Mouse (Mus musculus) left cerebral cortex, postnatal 10 days (tissue): ENCODE results near the gene Pxylp1. TPM values are rescaled to one million over a fixed set of nuclear protein-coding genes. Genes with fewer than 3 reads are reported as not detected.

Experiments
- DNase-seq, 2 experiments: peaks; one replicate each; pipeline ENCODE4 v3.0.0; 2021 to 2022; ENCODE audit warnings: low spot score in 2 of 2, mixed read lengths in 1 of 2; ENCODE audit errors: extremely low spot score in 1 of 2
- intact Hi-C: fragments of 180-260 bp; cut with DNase I; formaldehyde crosslinking; loops from one replicate; pipeline ENCODE4 v1.15.1; 2025
- total RNA-seq, 2 experiments: library from RNA; stranded (reverse); gene quantifications; 2 replicates each; pipeline ENCODE4 v1.2.3; 2021

The Pxylp1 gene
- total RNA-seq, 2 experiments from 2014 or later = 15.0 to 16.0 TPM

DNA sequence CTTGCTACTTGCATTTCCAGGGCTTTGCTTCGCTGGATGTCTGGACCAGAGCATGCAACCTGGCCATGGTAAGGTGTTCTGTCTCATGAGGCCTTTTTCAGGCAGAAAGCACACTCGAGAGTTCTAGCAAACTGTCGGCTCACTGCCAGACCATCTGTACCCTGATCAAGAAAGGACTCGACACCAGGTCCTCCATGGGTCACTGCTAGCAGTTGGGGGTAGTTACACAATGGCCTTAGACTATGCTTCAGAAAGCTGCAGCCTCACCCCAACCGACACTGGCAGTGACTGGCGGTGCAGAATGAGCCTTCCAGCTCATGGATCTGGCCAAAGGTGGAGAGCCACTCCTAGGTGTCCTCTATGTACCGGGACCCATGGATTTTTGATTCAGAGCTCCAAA lies 25.3 kb downstream of the Pxylp1 start:
- intact Hi-C loops = no loop called here
- DNase-seq = no peak

DNA sequence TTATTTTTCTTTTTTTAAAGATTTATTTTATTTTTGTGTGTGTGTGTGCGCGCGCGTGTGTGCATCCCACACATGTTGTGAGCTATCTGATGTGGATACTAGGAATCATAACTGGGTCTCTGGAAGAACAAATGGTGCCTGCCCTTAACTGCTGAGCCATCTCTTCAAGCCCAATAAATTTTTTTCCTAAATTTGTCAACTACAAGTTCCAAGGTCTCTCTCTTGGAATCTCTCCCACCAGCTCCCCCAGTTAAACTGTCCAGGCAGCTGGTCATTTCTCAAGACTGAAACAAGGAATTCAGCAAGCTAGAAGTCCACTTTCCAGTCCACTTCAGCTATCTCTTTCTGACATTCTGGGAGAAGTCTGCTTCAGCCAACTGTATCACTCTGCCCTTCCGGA lies 26.3 kb downstream of the Pxylp1 start:
- intact Hi-C loops = no loop called here
- no peak for DNase-seq

DNA sequence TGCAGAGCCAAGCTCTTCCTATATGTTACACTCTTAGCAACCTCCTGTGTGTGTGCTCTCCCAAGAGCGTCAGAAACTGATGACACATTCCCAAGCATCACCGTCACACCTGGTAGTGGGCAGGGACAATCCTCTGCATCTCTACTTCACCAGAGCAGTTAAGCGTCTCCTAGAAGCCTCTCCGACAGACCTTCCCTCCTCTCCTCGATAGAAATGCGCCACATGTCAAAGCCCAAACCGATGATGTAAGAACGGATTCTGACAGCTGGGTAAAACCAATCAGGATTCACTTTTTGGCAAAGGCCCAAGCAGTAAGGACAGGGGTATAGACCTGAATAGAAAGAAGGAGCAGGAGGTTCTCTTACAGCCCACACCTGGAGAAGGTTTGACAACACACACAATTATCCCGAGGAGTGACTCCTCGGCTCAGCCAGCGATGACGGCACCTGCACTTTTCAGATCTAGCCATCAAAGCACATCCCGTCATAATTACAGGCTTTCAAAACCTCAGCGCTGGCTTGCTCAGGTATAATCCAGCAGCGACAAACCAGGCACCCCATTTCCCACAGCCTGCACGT lies 26.9 kb downstream of the Pxylp1 start:
- DNase-seq = no peak
- intact Hi-C loops = no loop called here

DNA sequence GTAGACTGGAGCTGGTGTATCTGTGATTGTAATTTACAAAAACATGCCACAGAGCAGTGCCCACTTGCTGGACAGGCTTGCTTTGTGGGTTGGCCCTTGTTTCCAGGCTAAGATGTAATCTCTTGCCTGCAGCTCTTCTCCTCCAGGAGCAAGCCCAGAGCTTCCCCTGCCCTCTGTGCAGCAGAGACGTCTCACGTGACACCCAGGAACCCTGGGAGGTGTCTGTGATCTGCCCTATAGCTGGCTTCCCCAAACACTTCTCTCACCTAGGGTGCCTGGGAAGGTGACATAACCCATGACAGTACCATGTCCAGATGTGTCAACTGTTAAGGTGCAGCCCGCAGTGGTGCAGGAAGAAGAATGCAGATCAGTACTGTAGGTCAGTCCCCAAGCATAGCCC lies 28.9 kb downstream of the Pxylp1 start:
- no peak for DNase-seq
- intact Hi-C loops = no loop called here

DNA sequence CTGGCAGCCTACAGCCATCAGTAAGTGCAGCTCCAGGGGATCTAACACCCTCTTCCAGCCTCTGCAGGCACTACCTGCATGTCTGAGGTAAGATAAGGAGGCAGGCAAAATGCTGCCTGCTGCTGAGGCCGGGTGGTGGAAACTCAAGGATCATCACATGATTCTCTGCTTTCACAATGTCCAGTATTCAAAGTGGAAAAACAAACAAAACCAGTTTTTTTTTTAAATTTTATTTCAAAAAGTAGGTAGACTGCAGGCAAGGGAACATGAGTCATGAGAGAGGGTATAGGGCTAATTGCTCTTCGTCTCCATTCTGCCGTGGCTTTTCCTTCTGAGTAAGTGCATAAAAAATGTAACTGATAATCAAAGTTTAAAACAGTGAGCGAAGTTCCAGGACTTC lies 29.6 kb downstream of the Pxylp1 start:
- no peak for DNase-seq
- intact Hi-C loops = no loop called here

DNA sequence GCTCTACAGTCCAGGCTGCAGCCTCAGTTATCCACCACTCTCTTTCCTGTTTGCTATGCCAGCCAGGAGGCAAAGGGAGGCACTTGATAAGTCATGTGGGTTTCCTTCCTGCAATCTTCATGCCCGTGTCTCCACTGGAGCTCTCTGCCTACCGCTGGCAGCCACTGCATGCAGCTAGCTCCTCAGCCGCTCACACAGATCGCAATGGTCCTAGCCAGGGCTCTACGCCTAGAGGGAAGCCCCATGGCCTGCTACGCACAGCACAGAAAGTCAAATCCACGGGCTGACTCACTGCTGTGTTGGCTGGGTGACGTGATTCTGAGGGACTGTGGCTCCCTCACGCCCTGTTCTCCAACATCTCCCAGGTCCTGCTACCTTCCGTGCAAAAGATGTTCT lies 31.4 kb downstream of the Pxylp1 start:
- DNase-seq = no peak
- intact Hi-C loops = no loop called here

DNA sequence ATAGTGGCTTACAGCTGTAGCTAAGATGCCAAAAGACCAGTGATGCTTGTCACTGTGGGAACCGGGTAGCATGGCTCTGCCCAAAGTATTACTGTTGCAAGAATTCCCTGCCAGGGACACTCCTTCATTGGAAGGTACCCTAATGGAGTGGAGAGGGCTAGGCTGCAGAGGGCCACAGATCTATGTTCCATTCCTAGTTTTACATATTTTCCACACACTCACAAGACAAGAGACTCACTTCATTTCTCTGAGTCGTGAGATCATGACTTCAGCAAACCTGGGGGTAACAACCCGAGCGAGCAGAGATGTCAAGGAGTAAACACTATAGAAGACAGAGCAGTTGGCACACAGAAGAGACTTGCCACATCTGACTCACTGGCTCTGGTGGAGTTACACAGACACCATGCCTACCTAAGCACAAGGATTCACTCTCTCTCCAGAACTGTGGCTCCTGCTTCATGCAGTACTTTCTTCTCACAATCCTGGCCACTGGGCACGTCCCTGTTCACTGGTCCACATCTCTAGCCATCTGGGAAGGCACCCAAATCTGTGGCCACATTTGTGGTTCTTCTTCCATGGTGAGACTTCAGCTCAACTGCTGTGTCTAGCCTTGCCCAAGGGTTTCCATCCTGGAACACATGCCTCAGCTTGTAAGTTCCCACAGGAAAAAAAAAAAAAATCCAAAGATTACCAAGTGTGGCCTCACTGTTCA lies 31.9 kb downstream of the Pxylp1 start:
- no peak for DNase-seq
- intact Hi-C loops = no loop called here

DNA sequence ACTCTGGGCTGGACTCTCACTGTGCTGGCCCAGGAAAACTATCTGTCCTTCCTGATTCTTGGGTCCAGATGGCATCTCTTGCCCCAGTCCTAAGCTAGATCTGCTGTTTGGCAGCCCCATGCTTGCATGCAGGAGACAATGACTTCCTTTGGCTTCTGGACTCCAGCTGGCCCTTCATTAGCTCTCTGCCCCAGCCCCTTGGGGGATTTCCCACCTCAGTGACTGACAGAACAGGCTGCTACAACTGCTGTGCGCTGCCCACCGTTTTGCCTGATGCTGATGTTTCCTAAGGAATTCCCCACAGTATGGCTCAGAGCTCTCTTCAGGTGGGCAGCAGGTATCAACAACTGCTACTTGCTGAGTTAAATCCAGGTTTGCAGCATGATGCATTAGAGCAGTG lies 33.4 kb downstream of the Pxylp1 start:
- intact Hi-C loops = no loop called here
- no peak for DNase-seq

DNA sequence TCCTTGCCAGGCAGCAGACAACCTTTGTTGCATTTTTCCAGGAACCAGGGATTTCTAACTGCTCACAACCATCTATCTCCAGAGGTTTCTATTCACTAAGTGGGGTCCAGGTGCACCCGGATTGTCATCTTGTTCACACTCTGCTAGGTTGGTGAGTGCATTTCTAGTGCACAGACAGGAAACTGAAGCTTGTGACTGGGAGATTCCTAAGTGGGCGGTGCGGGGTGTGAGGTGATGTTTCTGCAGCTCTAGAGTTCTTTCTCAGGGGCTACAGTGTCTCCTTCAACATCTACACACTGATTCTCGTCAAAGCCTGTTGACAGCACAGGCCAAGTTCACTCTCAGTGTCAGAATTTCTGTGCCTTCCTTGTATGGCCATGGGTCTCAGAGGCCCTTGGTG lies 34.6 kb downstream of the Pxylp1 start:
- DNase-seq = no peak
- intact Hi-C loops = no loop called here

DNA sequence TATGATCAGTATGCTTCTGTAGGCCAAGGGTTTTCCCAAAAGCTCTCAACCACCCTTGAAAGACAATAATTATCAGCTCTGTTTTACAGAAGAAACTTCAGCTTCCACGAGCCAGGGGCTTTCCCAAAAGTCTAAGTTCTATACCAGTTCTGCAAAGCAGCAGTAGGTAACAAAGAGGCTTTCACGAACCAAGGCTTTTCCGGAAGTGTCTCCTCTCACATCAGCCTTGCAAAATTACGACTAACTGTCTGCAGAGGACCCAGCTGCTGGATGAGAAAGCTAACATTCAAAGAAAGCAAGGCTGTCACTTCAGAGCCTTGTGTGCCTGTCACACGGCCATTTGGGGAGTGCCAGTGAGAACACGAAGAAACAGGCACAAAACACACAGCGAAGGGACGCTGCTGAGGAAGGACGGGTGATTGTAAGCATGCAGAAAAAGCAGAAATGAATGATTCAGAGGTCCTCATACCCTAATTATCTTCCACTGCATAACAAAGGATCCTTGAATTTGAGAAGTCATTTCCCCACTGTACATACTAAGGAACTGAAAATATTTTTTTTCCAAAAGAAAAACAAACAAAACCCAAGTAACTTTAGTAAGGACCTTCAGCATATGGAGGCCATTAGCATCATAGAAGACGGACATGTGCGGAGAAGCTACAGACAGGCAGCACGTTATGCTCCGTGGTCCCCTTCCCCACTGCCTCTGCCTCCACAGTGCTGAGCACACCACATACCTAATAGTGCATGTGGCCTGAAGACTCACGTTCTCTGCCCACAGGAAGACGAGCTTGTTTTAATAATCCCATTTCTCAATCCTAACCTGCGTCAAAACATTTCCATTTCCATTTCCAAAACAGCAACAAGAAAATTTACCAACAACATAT lies 38.9 kb downstream of the Pxylp1 start:
- intact Hi-C loops = no loop called here
- DNase-seq = no peak

DNA sequence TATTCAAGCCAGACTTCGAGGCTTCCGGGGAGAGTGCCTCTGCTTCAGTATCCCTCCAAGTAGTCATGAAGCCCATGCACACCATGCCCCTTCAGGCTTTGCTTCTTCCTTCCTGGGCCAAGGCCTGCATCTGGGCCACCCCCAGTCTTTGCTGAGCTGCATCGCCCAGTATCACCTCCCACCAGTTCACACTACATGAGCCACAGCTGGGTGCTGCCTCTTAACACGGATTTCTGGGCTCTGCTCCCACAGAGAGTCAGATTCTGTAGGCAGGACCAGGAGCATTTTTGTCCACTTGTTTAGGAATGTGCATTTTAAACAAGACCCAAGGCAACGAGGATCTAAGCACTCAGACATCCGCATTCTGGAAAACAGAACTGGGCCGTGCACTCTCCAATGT lies 40.8 kb downstream of the Pxylp1 start:
- intact Hi-C loops = no loop called here

DNA sequence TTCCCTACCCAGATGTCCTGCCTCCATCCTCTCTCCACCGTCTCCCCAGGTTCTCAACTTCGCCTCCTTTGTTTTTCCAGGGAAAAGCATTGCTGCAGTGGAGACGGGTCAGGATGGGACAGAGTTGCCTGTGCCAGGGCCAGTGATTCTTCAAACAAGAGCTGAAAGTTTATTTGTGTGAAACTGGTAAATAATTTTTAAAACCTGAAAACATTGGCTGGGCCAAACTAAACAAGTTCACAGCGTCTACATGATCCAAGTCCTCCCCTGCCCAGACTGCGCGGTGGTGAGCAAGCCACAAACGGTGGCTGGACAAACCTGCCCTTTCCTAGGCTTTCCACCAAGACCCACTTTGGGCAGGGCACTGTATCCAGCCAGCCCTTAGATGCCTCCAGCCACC lies 41.4 kb downstream of the Pxylp1 start:
- no peak for DNase-seq
- intact Hi-C loops = no loop called here

More for the DNA sequence above, 40.8 kb downstream of the Pxylp1 start:
- DNase-seq = no peak

DNA sequence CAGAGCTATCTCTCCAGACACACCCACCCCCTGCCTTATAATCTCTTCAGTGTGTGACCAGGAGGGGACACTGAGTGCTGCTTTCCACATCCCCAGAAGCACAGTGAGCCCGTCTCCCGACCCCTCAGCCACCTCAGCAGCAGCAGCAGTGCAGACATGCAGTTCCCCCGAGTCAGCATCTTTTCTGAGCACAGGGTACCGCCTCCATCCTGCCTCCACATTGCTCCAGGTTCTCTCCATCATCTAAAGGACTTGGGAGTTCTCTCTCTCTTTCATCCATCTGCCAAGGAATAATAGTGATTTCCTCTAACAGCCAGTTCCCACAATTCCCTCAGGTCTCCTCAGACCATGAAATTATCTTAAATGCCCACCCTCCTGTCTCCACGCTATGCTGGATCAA lies 43.5 kb downstream of the Pxylp1 start:
- intact Hi-C loops = no loop called here
- no peak for DNase-seq

DNA sequence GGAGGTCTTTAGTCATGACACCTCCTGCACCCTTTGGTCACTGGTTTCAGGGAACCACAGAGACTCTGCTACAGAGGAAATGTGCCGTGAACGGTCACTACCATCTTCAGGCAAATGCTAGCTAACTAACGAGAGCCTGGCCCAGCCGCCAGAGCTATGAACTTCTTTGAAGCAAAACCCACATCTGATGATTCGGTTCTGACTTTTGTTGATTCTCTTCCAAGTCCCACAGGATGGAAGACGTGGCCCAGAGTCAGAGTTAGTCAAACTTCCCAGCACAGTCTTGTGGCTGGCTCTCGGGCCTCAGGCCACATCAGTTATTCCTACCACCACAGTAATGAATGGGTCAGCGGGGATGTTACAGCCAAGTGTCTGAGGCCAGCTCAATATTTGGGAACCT lies 46.1 kb downstream of the Pxylp1 start:
- no peak for DNase-seq
- intact Hi-C loops = no loop called here

DNA sequence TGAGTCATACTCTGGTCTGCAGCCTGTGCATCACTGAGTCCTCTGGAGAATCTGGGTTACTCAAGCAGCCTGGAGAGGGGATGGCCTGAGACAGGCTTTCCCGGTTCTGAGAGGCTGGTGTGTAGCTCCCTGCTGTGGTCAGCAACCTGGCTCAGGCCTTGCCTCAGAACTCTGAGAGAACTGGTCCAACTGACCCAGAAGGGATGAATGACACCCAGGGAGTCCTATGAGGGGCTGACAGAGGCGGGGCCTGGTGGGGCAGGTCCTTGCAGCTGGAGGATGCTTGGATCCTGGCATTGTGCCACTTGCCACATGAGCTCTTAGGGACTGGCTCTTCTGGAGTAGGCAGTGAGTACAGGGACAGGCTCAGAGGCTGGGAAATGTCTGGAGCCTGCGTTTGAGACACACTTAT lies 47.7 kb downstream of the Pxylp1 start:
- intact Hi-C loops = no loop called here
- DNase-seq = peak in 1 of 2 experiments; percentile 87

DNA sequence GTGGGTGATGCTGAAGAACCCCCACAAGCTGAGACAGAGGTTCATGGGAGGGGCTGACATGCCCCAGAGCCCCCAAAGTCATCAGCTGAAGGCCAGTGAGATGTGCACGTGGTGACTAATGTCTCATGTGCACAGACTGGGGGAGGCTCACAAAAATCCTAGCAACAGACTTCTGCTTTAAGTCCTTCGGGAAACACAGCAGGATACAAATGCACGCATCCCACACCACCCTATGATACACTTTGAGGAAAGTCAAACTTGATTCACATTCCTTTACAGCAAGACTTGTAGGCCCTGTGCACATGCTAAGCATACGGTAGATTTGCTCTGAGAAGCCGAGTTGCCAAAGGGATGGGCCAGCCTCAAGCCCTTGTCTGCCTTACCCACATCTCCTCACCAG lies 53.1 kb downstream of the Pxylp1 start:
- intact Hi-C loops = loop anchor here (5.0 kb wide), 1 partner anchor 48 kb away; no protein-coding TSS in a partner anchor
- no peak for DNase-seq

DNA sequence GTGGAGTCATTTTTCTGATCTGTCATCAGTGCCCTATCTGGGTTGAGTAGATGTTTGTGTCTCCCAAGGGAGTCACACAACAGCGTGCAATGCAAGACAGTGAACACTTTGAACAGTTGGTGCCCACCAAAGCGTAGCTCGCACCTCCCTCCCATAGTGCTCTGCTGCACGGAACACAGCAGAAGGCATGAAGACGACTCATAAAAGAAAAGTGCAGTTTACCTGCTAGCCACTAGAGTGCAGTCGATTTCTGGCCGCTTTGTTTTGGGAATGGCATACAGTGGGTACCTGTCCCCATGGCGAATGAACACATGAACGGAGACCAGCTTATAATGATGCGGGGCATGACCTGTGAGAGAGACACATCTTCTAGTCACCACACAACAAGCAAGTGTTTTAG lies 53.6 kb downstream of the Pxylp1 start:
- peak; percentile 37 to 44 for DNase-seq
- intact Hi-C loops = loop anchor here (5.0 kb wide), 1 partner anchor 48 kb away; no protein-coding TSS in a partner anchor

DNA sequence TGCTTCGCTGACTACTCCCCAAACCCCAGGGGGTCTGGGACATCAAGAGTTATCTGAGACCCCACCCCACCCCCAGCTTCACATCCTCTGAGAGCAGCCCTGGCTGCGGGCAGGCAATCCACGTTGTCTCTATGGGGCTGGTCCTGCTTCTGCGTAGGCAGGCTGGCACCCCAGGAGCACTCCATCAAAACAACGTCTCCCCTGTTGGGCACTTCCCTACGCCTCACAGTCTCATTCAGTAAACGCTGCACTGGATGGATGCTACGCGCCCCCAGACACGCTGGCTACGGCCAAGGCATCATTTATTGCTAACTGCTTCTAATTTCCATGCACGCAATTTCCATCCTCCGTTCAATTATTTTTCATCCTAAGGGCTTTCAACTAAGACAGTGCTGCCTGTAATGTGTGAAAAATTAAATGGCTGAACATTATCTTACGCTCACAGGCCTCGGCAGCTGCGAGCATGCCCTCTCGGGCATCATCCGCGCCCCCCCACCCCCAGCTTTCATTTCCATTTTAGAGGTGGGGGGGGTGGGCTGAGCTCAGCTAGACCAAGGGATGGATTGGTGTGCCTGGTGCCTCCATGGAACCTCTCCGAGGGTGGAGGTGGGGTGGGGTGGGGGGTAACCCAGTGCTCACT lies 54.6 kb downstream of the Pxylp1 start:
- intact Hi-C loops = loop anchor here (5.0 kb wide), 1 partner anchor 49 kb away; no protein-coding TSS in a partner anchor
- DNase-seq = no peak

DNA sequence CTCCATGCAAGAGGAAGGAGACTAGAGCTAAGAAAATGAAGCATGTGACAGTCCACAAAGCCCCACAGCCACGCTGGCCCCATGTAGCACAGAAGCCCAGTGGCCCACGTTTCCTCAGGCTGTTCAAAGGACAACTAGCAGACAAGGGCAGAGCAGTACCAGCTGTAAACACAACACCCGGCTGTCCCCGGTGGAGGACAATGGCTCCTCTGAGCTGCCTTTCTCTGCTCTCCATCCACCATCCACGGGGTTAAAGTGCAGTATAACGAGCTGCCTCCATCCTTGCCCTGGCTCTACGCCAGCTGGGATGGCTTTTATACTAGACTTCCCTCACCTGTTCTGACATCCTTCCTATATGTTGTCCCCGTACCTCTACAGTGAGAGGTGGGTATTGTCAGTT lies 55.5 kb downstream of the Pxylp1 start:
- intact Hi-C loops = loop anchor here (5.0 kb wide), 1 partner anchor 50 kb away; no protein-coding TSS in a partner anchor
- DNase-seq = peak in 1 of 2 experiments; percentile 38
